Mouse (Mus musculus) mesoderm, embryonic 11.5 days (tissue): ENCODE measurements around the gene Nsmce4a.

ENCODE experiments used
- DNase-seq: peaks from one replicate; pipeline ENCODE4 v3.0.0-alpha.2; 2012; ENCODE audit warnings: low read depth, low spot score

The Nsmce4a gene

DNA sequence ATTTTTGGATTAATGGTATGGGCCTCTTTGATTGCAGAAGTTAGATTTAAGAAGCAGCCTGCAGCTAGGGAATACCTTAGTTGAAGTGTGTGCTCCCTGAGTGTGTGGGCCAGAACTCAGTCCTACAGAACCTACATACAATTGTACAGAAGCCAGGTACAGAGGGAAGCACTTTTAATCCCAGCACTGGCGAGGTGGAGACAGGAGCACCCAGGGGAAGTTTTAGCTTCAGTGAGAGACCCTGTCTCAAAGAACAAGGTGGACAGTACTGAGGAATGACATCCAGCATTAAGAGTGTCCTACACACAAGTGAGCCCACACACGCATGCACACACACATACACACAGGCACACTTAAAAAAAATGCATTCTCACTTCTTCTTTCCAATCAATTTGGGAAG lies 5.1 kb upstream of the Nsmce4a start:
- no peak for DNase-seq

- no peak for DNase-seq
These were observed 4.6 kb upstream of the Nsmce4a start, which contains the start of gene Tacc2 for GRCm38 (mm10) chr7:130577388-130578003. Gene Tacc2 (plus strand): TSS chr7:130577438.

- no peak for DNase-seq
These were observed 4.1 kb upstream of the Nsmce4a start for GRCm38 (mm10) chr7:130576981-130577380.

DNA sequence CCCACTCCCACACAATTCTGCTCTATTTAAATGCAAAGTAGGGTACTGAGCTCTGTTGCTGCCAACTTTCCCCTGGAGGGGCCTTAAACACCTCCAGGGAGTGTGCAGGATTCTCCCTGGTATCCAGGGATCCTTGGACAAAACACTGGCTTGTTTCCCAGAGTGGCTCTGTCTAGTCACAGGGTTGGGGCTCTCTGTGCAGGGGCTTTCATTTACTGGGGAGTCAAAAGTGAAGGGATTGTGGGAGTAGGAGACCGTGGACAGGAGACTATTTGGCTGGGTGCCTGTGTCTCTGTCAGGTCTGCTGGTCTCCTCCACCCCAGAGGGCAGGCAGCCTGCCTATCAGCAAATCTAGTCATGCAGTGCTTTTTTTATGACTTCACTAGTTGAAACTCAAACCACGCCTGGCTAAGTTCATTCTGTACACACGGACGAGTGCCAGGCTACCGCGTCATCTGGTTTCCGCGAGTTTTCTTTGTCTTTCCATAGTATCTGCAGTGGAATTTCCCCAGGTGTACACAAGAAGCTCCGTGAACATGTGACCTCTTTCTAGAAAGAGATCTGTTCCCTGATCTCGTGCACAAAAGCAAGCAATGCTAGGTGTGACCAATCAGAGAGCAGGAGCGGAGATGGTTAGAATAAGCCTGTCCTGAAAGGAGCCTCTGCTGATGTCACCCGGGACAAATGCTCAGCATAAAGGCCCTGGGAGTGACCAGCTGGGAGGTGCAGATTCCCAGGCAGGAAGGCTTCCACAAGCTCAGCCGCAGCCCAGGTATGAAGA lies 1.5 kb upstream of the Nsmce4a start:
- DNase-seq = no peak

DNA sequence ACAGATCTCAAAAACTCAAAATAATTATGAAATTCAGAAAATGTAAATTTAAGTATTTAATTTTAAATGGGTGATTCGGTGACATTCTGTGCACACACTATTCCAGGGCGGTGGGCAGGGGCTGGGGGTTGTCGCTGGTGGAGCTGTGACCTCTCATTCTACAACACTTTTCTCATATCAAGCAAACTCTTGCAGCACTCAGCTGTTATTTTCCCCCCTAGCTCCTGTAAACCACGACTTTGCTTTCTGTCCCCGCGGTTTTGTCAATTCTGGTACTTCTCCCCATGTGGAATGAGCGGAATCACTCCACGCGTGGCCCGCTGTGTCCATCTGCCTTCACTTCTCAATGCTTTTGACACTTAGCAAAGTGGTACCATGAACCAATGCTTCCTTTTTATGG lies 828 bp upstream of the Nsmce4a start:
- DNase-seq = no peak

DNA sequence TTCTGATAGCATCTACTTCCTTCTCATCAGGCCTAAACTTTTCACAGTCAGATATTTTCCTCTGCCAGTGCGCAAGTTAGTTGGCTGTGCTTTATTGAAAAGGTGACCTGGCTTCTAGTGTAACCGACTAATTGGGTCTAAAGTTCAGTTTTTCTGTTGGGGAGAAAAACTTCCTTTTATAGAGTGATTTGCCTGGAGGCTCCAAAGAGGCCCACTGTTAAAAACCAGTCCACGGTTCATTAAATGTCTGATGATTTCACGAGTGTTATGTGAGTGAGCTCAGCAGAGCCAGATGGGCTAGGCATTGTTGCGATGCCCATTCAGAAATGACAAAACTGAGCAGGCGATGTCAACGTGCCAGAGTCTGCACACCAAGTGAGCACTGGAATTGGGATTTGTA lies 2.4 kb downstream of the Nsmce4a start:
- DNase-seq = no peak

DNA sequence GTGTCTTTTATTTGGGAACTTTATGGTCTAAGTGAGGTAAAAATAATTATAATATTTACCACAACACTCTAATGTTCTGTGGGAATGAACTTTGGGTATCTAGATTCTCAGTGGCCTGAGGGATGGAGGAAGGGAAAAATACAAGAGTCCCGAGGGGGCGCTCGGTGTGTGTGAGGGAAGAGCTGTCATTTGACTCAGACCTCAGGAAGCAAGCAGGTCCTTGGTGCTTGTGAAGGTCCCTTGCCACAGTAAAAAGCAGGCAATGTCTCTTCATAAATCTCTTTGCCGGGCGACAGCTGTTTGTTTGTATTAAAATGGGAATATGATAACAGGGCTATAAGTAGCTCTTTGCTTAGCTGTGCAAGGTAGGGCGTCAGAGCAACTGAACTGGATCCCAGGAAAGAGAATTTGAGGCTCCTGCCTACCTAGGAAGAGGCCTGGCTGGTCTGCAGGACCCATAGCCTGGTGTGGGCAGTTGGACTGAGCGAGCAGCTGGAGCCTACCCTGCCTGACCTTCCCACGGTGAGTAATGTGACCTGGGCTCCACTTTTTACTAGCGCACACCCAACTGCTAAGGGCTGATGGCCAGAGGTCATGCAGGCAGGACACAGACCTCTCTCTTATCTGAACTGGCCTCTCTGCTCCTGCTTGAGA lies 4.0 kb downstream of the Nsmce4a start:
- DNase-seq = no peak

GRCm38 (mm10) chr7:130564596-130564995 lies 8.3 kb downstream of the Nsmce4a start:
- no peak for DNase-seq

GRCm38 (mm10) chr7:130563880-130564279 lies 9.0 kb downstream of the Nsmce4a start:
- DNase-seq = no peak

- no peak for DNase-seq
These were observed 9.6 kb downstream of the Nsmce4a start for GRCm38 (mm10) chr7:130563276-130563675.

- DNase-seq = no peak
These were observed 12.0 kb downstream of the Nsmce4a start for GRCm38 (mm10) chr7:130560933-130561332.

GRCm38 (mm10) chr7:130558592-130558991 lies 14.3 kb downstream of the Nsmce4a start:
- no peak for DNase-seq

- no peak for DNase-seq
These were observed 17.3 kb downstream of the Nsmce4a start for GRCm38 (mm10) chr7:130555597-130555996.

DNA sequence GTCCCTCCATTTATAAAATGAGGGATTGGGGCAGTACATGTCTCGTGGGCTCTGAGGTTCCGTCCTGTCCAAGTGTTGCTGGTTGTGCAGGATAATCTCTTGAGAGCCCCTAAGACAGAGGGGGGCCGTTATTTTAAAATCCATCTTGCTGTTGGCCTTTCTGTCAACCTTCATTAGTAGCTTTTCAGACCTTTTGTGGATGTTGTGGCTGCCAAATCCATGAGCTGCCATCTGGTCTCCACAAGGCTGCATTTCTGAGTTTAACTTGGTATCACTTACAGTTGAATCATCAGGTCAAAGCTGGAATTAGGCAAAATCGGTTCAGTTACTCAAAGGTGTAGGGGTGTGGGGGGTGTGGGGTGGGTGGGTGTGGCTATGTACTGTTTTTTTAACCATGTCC lies 19.6 kb downstream of the Nsmce4a start:
- DNase-seq = no peak

DNA sequence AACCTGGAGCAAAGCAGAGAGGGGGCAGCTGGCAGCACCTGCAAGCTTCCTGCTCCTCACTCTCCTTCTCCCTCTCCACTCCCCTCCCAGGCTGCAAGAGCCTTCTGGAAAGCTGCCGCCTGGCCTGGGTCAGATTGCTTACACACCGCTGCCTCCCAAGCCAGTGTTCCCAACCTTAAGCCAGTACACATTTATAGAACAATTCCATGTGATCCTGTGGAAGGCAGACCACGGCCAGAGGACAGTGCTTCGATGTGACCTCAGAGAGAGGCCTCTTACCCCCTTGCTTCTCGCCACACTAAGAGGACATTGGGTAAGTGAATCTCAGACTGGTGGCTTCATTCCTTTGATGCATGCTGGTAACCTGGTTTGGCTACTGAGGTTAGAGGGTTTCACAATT lies 20.1 kb downstream of the Nsmce4a start:
- no peak for DNase-seq

DNA sequence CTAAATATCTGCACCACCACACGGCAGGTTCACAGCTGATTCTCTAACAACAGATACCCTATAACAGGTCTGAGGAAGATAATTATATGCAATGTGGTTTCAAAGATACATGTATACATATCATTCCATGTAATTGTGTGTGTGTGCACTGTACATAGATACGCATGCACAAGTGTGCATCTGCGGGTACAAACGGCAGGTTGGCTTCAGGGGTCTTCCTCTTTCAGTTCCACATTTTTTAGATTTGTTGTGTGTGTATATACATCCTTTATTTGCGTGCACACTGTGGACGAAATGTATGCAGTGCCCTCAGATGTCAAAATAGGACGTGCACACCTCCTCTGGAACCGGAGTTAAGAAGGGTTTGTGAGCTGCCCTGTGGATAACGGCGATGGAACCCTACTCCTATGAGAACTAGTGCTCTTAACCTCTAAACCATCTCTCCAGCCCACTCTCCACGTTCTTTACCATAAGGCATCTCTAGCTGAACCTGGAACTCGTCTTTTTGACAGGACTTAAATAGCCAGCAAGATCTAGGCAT lies 25.2 kb downstream of the Nsmce4a start:
- DNase-seq = no peak

DNA sequence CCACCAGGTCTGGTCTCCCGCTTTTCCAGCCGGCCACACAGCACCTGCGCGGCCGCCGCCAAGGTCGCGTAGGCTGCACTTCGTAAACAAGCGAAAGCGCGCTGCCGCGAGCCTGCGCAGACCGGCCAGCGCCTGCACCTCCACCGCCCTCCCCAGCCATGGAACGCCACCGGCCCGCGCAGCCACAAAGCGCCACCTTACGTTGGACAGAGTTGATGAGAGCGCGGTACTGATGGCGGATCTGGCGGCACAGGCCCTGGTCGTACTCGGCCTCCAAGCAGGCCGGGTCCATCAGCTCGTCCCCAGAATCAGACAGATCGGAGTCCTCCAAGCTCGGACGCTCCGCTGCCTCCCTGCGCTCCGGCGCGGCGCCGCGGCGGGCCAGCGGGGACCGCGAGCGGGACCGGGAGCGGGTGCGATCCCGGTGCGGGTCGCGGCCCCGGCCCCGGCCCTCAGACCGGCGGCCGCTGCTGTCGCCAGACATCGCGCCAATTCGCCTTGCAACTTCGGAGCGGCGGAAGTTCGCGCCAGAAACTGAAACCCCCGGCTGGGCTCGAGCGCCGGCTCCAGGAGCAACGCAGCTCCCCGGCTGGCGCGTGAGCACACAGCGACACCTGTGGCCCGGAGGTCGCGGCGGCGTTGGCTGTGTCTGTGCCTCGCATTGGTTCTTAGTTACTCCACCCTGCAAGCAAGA lies 26.0 kb downstream of the Nsmce4a start:
- DNase-seq = peak; percentile 91

GRCm38 (mm10) chr7:130546421-130546790 lies 26.5 kb downstream of the Nsmce4a start:
- DNase-seq = no peak

GRCm38 (mm10) chr7:130545893-130546292 lies 27.0 kb downstream of the Nsmce4a start:
- DNase-seq = no peak

GRCm38 (mm10) chr7:130545401-130545800 lies 27.5 kb downstream of the Nsmce4a start:
- DNase-seq = no peak

- no peak for DNase-seq
These were observed 29.7 kb downstream of the Nsmce4a start for GRCm38 (mm10) chr7:130543181-130543580.

- DNase-seq = no peak
These were observed 32.7 kb downstream of the Nsmce4a start for GRCm38 (mm10) chr7:130540176-130540575.
